Mouse (Mus musculus): ENCODE results near the gene Nlgn2.

DNA sequence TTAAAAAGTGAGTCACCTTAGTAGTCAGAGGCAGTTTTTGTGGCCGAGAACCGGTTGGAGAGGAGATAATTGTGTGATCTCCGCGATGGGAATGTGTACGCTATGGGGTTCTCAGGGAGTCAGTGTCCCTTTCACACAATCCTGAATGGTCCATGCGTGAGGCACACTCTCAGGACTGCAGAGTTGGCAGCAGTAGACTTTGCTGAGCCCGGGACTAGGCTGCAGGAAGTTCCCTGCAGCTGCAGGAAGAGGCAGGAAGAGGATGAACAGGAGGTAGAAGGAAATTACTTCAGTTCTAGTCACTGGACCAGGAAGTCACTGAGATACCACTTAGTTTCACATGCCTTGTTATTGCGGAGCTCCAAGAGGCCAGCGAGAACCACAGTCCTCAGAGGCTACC is 11.5 kb upstream of the Nlgn2 start:
- TF ChIP-seq CTCF (IDR thresholded peaks at IDR 0.05; ENCODE audit: control insufficient read depth, insufficient read depth, insufficient replicate concordance, low read depth, low read length) (no peak), POLR2A (IDR thresholded peaks at IDR 0.05; ENCODE audit: control insufficient read depth, low read depth, low read length) (no peak)
